Mouse (Mus musculus) ES-Bruce4 (cell line): ENCODE measurements at regions not wholly inside any gene's neighbourhood (a gene's known extent, or its start where the extent isn't known, plus 50 kb on each side); places are given as distances from the start of the nearest gene placed in this dataset.

Source experiments
- H3K27ac ChIP-seq: 2 replicates; pipeline ENCODE4 v1.5.1; 2012; ENCODE audit warnings: low read length, inconsistent platforms; ENCODE audit not compliant: insufficient read depth
- H3K27me3 ChIP-seq: 2 replicates; pipeline ENCODE4 v1.6.1; 2012; ENCODE audit warnings: mild to moderate bottlenecking, low read length, inconsistent platforms; ENCODE audit not compliant: control insufficient read depth, poor library complexity, insufficient read depth, severe bottlenecking
- H3K36me3 ChIP-seq: 2 replicates; pipeline ENCODE4 v1.6.1; 2012; ENCODE audit warnings: inconsistent platforms, mild to moderate bottlenecking, low read length, moderate library complexity; ENCODE audit not compliant: control insufficient read depth, poor library complexity, insufficient read depth, severe bottlenecking
- H3K4me1 ChIP-seq: one replicate; pipeline ENCODE4 v1.8.1; 2011; ENCODE audit warnings: low read length; ENCODE audit not compliant: control insufficient read depth, insufficient read depth
- H3K4me3 ChIP-seq: 2 replicates; pipeline ENCODE4 v1.5.1; 2011; ENCODE audit warnings: low read depth, mild to moderate bottlenecking, low read length
- H3K9ac ChIP-seq: 2 replicates; pipeline ENCODE4 v1.6.1; 2012; ENCODE audit warnings: low read depth, mild to moderate bottlenecking, inconsistent platforms; ENCODE audit not compliant: poor library complexity, severe bottlenecking
- H3K9me3 ChIP-seq: replicated peaks from 2 replicates; pipeline ENCODE4 v1.6.1; 2012; ENCODE audit warnings: mild to moderate bottlenecking, low read length, inconsistent platforms; ENCODE audit not compliant: control insufficient read depth, poor library complexity, insufficient read depth, severe bottlenecking
- CTCF ChIP-seq: IDR thresholded peaks from one replicate; pipeline ENCODE4 v1.8.1; 2011; ENCODE audit warnings: low read depth, low read length
- EP300 ChIP-seq: IDR thresholded peaks from 2 replicates; pipeline ENCODE4 v1.6.1; 2011; ENCODE audit warnings: low read depth, low read length; ENCODE audit not compliant: insufficient read depth
- POLR2A ChIP-seq: IDR thresholded peaks from one replicate; pipeline ENCODE4 v1.8.1; 2011; ENCODE audit warnings: low read length; ENCODE audit not compliant: insufficient read depth

GRCm38 (mm10) chr12:27104925-27105571, 237.3 kb downstream of the Sox11 start:
- no peak overlapping the region for H3K27ac ChIP-seq
- H3K4me1 ChIP-seq, result no peaks in the 10 kb centered on the region
- H3K4me3 ChIP-seq, result no peak overlapping the region
- TF ChIP-seq EP300, result no peak
- TF ChIP-seq POLR2A, result no peak
- no peak for TF ChIP-seq CTCF
- H3K36me3 ChIP-seq, result no peaks in the 10 kb centered on the region
- H3K9ac ChIP-seq, result no peak overlapping the region
- H3K9me3 ChIP-seq, result no peaks in the 10 kb centered on the region
- H3K27me3 ChIP-seq, result no peaks in the 10 kb centered on the region

GRCm38 (mm10) chr12:27102996-27103395, 239.4 kb downstream of the Sox11 start:
- Histone ChIP-seq H3K27ac (no peak overlapping the region), H3K4me1 (no peaks in the 10 kb centered on the region), H3K4me3 (no peak overlapping the region), H3K9ac (no peak overlapping the region), H3K9me3 (no peaks in the 10 kb centered on the region), H3K36me3 (no peaks in the 10 kb centered on the region), H3K27me3 (no peaks in the 10 kb centered on the region)
- TF ChIP-seq EP300 (no peak), CTCF (no peak), POLR2A (no peak)

GRCm38 (mm10) chr12:27089206-27089605, 253.2 kb downstream of the Sox11 start:
- H3K4me3 ChIP-seq, result no peak overlapping the region
- no peaks in the 10 kb centered on the region for H3K27me3 ChIP-seq
- no peaks in the 10 kb centered on the region for H3K36me3 ChIP-seq
- no peak for TF ChIP-seq POLR2A
- no peak for TF ChIP-seq CTCF
- TF ChIP-seq EP300, result no peak
- H3K9me3 ChIP-seq, result peaks cover 8% of the 10 kb centered on the region
- peaks cover 2% of the 10 kb centered on the region for H3K4me1 ChIP-seq
- no peak overlapping the region for H3K9ac ChIP-seq
- H3K27ac ChIP-seq, result no peak overlapping the region

GRCm38 (mm10) chr12:27085890-27086289, 256.5 kb downstream of the Sox11 start:
- Histone ChIP-seq H3K9me3 (no peaks in the 10 kb centered on the region), H3K27ac (no peak overlapping the region), H3K27me3 (no peaks in the 10 kb centered on the region), H3K4me3 (no peak overlapping the region), H3K36me3 (no peaks in the 10 kb centered on the region), H3K4me1 (peaks cover 7% of the 10 kb centered on the region), H3K9ac (no peak overlapping the region)
- TF ChIP-seq EP300 (no peak), CTCF (no peak), POLR2A (no peak)

- TF ChIP-seq EP300, result no peak
- no peak for TF ChIP-seq CTCF
- Histone ChIP-seq H3K27ac (peak overlapping the region; percentile 87), H3K9me3 (no peaks in the 10 kb centered on the region), H3K27me3 (no peaks in the 10 kb centered on the region), H3K9ac (peak overlapping the region; percentile 47; the same call in 1 of the 2 replicates), H3K4me3 (no peak overlapping the region), H3K4me1 (peaks cover 7% of the 10 kb centered on the region), H3K36me3 (no peaks in the 10 kb centered on the region)
Measured at GRCm38 (mm10) chr12:27083645-27084550, 258.5 kb downstream of the Sox11 start.

GRCm38 (mm10) chr12:27083089-27083488, 259.3 kb downstream of the Sox11 start:
- TF ChIP-seq CTCF (no peak), POLR2A (no peak), EP300 (peak; percentile 98)
- H3K9me3 ChIP-seq, result no peaks in the 10 kb centered on the region
- no peaks in the 10 kb centered on the region for H3K27me3 ChIP-seq
- H3K9ac ChIP-seq, result peak overlapping the region; percentile 48
- peak overlapping the region; percentile 51 for H3K4me3 ChIP-seq
- H3K4me1 ChIP-seq, result peaks cover 7% of the 10 kb centered on the region
- peak overlapping the region; percentile 86 for H3K27ac ChIP-seq
- H3K36me3 ChIP-seq, result no peaks in the 10 kb centered on the region
